Mouse (Mus musculus) thymus, postnatal 0 days (tissue): Measurements from ENCODE around the gene E2f4. TPM values are rescaled to one million over a fixed set of nuclear protein-coding genes. Genes with fewer than 3 reads are reported as not detected.
"Not testable (repeated sequence)": the region's sequence is repeated elsewhere in the genome, so short reads cannot be mapped to it uniquely, and the experiment has no call there.

Source experiments
- DNase-seq: peaks from one replicate; pipeline ENCODE4 v3.0.0-alpha.2; 2015; ENCODE audit warnings: low spot score
- polyA plus RNA-seq: library from polyadenylated mRNA; unstranded; fragments of >200 nt; fragmentation: Nextera tagmentation; extraction: Ambion mirVana; gene quantifications from 2 replicates; pipeline ENCODE4 v1.2.1, GENCODE M21; 2015

E2f4 gene
- polyA plus RNA-seq, 1 experiment from 2014 or later: 81.7 TPM

DNA sequence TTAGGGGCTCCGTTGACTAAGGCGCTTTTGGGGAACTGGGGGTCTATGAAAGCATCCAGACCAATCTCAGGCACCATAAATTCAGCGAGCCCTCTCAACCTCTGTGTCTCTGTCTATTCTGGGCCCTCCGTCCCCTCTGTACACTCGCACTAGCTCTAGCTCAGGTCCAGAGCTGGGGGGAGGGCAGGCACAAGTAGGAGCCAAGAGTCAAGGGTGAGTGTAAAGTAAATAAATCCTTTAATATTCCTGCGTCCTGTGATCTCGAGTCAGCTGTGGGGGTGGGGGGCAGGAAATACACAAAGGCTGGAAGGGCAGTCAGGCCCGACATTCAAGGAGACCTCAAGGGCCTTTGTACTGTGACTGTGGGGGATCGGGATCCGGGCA is 28.4 kb upstream of the E2f4 start:
- no peak for DNase-seq

DNA sequence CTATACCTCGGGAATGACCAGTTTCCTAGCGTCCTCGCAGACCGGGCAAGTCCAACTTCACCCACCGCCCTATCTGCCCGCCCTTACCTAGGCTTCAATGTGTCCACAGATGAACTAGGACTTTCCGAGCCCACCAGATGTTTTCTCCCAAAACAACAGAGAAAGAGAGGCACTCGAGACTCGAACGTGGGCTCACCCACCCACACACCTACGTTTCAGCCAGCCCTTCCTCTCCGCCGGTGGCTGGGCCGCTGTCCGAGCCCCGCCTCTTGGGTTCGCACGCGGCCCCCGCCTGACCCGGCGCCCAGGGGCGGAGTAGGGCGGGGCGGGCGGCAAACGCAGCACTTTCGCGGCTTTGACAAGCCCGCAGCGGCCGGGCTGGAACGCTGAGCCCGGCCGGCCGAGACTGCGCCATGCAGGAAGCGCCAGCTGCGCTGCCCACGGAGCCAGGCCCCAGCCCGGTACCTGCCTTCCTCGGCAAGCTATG is 28.0 kb upstream of the E2f4 start, which contains the start of gene Hsf4:
Gene Hsf4 (plus strand): TSS at position 341 of the 487 bp plus-strand sequence.
- no peak for DNase-seq

DNA sequence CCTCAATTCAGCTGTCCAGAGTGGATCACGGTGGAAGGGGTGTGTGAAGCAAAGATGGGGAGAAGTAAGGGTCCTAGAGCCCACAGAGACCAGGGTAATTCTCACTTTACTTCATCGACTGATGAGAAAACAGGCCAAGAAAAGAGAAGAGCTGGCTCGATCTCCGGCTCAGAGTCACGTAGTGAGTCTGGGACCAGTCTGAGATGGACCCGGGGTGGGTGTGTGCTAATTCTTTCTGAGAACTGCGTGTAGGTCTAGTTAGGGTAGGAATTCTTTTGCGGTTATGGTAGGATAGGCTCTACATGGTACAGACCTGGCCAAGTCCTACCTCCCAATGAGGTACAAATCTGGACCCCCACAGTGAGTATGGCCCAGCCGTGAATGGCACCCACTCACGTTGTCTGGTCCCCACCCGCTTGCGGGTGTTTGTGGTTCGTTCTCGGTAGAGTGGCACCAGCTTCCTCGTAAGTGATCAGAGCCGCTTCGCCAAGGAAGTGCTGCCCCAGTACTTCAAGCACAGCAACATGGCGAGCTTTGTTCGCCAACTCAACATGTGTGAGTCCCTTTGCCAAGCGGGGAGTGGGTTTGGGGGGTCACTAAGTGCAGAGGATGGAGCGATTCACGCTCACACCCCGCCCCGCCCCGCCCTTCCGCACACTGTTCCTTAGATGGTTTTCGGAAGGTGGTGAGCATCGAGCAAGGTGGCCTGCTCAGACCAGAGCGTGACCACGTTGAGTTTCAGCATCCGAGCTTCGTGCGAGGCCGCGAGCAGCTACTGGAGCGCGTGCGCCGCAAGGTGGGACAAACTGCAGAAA is 27.2 kb upstream of the E2f4 start:
- DNase-seq: no peak

DNA sequence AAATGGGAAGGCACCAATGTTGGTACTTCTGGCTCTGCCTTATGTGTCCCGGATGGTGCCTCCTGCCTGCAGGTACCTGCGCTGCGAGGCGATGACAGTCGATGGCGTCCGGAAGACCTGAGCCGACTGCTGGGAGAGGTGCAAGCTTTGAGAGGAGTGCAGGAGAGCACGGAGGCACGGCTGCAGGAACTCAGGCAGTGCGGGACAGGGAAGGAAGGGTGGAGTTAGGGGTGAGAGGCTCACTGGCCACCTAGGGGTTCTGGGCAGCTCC is 26.6 kb upstream of the E2f4 start:
- DNase-seq: no peak

DNA sequence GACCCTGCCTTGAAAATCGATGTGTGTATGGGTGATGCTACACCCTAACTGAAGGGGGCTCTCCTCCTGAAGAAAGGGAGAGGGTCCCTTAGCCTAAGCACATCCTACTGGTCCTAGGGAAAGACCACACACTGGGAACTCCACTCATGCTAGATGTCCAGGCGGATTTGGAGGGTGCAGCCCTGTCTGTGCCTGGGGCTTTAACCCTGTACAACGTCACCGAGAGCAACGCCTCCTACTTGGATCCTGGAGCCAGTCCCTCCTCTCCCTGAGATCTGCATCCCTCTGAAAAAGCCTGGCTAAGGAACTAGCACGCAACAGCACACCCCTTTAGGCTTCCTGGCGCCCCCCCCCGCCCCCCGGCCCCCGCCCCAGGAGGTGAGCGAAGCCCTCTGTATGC is 22.1 kb upstream of the E2f4 start:
- no peak for DNase-seq

DNA sequence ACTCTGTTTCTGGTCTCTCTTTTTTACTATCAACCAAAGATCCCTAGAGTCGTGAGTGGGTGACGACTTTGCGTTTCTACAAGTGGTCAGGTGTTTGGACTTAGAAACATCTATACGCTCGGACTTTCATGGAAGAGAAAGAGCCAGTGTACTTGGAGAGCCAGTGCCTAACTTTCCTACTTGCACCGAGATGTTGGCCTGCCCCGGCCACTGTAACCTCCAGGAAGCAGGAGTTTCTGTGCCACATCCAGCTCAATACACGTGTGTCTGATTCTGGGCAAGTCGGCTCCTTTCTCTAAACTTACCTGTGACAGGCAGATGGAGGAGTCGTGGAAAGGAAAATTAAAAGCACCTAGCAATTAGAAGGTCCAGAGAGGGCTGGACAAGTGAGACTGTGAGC is 21.6 kb upstream of the E2f4 start, which contains the start of gene Nol3:
Gene Nol3 (plus strand): TSS at position 301 of the 400 bp plus-strand sequence.
- DNase-seq: no peak

DNA sequence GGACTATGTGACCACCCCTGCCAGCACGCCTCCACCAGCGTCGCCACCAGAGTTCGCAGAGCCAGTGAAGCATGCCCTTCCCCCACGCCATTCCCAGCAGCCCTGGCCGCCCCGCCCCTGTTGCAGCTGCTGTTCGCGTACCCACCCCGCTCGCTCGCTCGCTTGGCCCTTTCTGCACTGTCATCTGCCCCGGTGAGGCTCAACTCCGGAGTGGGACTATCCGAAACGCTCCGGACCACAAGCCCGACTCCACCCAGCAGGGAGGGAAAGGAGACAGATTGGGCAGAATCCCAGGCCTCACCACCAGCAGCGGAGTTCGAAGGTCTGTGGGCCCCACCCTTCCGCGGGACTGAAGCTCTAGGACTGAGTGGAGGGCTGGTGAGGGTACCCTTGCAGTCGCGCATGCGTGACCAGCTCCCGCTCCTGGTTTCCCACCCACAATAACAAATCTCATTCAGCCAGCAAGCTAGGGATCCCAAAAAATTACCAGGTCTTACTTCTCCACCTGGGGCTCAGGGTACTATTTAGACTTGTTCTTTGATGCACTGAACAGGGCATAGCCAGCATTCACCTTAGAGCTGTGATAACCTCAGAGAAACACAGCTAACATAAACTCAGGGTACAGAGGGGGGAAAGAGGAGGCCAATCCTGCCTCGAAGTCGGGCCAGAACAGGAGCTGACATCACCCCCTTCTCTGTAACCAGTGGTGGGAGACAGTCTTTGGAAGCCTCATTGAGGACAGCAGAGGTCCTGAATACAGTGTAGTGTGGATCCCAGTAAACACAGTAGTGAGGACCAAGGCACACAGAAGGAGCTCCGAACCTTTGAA is 21.0 kb upstream of the E2f4 start:
- DNase-seq: peak; percentile 32

DNA sequence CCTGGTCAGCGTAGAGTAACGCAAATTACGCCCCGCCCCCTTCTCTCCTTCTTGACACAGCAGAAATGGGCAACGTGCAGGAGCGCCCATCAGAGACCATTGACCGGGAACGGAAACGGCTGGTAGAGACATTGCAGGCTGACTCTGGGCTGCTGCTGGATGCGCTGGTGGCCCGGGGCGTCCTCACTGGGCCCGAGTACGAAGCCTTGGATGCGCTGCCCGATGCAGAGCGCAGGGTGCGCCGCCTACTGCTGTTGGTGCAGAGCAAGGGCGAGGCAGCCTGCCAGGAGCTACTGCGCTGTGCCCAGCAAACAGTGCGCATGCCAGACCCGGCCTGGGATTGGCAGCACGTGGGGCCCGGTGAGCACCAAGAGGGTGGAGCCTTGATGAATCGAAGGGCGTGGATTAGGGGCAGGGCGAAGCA is 18.5 kb upstream of the E2f4 start:
- DNase-seq: no peak

DNA sequence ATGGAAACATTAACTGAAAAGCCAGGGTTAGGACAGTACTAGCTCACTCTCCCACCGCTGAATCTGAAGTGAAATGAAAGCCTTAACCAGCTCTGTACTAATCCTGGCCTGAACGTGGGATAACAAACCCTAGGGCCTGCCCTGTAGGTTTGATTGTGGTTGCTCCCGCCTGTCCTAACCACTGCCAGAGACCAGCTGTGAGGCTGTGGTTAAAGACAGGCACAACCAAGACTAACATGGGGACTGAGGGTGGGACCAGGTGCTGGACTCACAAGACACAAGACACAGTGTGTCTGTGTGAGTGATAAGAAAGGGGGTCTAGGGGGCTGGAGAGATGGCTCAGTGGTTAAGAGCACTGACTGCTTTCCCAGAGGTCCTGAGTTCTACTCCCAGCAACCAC is 16.9 kb upstream of the E2f4 start:
- DNase-seq: no peak

DNA sequence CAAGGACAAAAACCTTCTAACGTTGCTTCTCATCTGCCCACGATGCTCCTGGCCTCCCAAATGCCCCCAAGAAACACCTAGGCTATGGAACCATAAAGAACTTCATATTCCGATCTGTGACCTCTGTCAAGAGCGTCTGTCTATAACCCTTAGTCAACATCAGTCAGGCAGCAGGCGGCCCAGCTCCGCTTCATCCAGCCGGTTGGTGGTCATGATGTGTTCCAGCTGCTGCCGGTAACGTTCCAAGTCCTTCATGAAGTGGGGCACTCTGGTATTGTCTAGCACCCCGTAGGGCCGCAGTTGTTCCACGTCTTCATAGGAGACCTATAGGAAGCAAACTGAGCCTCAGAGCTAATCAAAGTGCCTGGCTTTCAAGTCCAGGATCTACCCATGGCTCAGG is 15.6 kb upstream of the E2f4 start:
- DNase-seq: no peak

DNA sequence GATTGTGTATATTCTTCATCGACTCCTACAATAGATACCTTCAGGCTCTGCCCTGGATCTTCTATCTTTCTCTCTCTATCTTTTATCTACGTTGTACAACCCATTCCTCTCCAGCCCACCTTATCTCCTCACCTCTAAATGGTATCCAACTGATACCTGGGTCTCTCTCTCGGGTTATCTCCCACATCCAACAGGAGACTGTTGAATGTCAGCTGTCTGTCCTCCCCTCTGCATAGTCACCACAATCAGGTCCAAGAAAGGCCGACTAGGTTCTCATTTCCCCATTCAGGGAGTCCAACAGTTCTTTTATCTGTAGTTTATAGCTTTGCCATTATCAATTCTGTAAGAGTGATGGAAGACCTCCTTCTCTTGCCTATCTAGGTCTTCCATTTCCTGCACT is 15.2 kb upstream of the E2f4 start:
- DNase-seq: no peak

DNA sequence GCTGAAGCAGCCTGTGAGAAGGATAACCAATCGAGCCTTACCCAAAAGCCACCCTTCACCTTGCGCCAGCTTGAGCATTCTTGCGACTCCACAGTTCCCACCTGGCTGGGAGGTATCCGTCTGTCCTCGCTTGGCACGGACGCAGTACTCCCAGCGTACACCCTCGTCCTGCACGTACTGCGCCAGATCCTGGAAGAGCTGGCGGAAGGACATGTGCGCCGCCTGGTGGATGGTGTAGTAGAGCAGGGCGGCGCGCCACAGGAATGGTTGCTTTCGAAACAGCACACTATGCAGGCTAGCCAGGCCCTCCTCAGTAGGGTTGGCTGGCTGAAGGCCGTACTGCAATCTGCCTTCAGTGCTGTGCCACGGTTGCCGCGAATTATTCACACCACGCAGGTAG is 14.4 kb upstream of the E2f4 start:
- DNase-seq: peak; percentile 72

DNA sequence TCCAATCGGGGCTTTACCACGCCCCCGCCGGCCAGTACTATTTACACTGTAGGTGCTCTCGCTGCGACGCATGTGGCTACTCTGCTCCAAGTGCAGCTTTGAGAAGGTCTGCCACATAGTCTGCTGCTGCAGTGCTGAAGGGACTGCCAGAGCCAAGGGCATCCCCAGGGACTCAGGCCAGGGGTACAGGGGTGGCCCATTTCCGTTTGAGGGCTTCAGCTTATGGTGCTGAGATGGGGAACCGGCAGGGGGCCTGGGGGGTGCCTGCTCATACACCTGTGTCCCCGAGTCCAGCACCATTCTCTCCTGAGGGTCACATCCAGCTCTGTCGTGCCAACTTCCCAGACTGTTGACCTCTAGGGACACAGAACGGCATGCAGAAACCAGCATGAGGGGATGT is 11.9 kb upstream of the E2f4 start:
- no peak for DNase-seq

DNA sequence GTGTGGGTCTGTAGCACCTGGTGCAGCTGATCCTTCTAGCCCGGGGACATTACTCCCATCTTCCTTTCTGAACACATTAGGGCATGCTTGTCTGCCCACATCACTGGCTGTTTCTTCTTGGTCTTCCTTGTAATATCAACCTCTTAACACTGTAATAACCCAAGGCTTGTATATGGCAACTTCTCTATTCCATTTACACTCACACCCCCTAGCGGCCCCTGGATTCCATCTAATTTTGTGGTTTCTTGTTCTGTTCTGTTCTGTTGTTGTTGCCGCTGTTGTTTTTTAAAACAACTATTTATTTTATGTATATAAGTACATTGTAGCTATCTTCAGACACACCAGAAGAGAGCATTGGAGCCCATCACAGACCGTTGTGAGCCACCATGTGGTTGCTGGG is 10.6 kb upstream of the E2f4 start:
- no peak for DNase-seq

DNA sequence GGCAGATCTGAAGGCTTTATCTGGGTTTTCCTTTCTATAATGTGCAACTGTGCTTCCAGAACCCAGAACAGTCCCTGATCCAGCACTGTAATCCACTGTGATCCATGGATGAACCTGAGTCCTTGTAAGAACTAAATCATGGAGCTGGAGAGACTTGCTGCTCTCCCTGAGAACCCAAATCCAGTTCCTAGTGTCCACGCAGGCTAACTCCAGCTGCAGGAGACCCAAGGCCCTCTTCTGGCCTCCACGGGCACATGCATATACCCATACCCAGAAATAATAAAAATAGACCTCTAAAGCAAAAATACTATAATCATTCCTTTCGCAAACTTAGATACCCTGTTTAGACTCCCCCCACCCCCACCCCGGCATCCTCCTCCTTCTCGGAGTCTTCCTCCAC is 9.2 kb upstream of the E2f4 start:
- no peak for DNase-seq

DNA sequence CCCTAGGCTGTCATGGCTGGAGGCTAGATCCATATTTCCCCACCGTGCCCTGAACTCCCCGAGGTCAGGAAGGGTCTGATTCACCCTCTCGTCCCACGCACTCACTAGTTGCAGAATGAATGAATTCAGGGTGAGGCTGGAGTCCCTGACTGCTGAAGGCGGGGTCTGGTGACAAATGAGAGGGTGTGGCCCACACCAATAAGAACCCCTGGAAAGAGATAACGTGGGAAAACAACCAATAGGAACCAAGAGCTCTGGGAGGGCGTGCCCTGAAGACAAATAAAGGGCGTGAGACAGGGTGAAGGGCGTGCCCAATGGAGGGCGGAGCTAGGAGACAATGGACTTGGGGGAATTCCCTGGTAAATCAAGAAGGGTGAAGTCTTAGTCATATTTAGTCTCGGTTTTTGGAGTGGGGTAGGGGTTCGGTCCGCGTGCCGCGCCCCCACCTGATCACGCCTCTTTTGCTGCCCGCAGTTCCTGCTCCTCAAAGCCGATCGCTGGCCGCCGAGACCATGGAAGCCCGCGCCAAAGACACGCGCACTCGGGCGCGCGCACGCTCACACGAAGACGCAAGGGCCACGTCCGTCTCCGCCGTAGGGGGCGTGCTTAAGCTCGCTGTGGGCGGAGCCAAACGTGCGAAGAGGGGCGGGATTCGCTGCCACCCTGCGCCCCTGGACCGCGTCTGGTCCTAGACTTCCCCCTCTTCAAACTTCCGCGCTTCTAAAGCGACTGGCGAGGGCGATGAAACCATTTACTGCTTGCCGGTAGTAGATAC is 8.3 kb upstream of the E2f4 start:
- DNase-seq: peak; percentile 97

DNA sequence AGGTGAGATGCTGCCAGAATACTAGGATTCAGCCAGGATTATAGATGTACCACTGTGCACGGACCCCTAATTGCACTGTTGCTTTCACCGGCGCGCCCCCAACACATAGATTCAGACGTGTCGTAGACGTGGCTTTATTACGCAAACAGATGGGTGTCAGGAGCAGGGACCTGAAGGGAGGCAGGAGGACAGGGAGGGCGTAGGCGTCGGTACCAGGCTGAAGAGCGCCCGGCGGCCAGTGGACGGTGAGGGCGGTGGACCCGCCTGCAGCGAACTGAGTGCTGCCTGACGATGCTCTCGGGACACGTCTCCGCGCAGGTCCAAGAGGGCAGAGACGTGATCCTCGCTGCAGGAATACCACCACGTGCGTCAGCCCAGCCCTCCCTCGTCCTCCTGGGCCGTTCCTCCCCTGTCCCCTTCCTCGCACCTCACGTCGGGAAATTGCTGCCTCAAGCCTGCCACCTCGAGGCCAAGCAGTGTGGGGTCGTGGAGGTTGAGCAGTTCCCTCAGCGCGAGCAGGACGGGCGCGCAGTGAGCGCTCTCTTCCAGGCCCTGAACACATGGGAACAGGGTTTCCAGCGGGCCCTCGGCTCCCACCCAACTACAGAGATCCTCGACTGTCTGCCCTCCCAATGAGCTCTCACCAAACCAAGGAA is 7.5 kb upstream of the E2f4 start, which contains the start of gene 4931428F04Rik:
Gene 4931428F04Rik (minus strand): TSS at position 60 of the 656 bp plus-strand sequence.
- DNase-seq: peak; percentile 62

DNA sequence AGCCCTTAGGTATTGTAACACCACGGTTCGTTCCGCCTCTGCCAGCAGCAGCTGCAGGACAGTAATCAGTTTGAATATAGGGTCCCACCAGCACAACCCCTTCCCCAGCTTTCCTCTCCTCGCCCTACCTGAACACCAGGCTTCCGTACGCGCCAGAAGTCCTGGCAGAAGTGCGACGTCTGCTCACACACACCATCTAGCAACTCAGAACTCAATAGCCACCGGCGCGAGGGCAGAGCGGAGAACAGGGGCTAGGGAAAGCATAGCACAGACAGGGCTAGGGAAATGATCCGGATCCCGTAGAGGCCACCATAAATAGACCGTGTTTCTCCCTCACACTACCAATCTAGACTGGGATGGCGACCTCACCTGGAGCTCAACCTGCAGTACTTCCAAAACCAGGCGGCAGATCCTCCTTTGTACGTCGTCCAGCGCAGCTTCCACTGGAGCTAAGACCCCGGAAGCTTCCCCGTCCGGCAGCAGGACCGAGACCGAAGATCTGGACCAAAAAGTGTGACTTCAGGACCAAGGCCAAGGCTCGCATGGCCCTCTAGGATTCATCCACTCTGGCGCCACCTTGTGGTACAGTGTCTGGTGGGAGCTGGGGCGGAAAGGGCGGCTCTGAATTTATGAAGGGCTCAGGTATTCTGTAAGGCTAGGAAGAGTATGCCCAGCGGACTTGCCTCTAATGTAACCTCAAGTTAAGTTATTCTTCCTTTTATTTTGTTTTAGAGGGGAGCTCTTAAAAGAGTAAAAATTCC is 6.7 kb upstream of the E2f4 start:
- peak; percentile 89 for DNase-seq

DNA sequence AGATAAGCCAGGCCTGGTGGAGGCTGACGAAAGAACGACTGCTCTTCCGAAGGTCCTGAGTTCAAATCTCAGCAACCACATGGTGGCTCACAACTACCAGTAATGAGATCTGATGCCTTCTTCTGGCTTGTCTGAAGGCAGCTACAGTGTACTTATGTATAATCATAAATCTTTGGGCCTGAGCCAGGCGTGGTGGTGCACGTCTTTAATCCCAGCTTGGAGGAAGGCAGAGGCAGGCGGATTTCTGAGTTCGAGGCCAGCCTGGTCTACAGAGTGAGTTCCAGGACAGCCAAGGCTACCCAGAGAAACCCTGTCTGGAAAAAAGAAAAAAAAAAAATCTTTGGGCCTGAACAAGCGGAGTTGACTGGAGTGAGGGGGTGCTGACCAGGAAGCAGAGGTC is 6.1 kb upstream of the E2f4 start:
- DNase-seq: not testable (repeated sequence)

DNA sequence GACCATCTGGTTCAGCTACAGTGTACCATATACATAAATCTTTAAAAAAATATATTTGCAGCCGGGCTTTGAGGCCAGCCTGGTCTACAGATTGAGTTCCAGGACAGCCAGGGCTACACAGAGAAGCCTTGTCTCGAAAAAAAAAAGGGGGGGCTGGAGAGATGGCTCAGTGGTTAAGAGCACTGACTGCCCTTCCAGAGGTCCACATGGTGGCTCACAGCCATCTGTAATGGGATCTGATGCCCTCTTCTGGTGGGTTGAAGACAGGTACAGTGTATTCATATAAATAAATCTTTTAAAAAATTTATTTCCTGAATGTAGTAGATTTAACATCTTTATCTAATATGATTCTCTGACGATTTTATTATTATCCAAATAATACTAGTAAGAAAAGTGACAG is 5.7 kb upstream of the E2f4 start:
- not testable (repeated sequence) for DNase-seq
